Comparison of ENCODE assay signal across 9 mouse cellular contexts in genomic region chr14:87314999-87315732, GRCm38 (mm10).
DNase-seq lines count a peak whose midpoint lies in the region; ATAC-seq and TF ChIP-seq lines count a peak whose summit lies in the region.
"Had no signal": no experiment of that assay in that cellular context is flagged by ENCODE, and none has a peak within 500 bp of the region (broad histone marks: within the 10 kb centered on the region; RNA-seq: fewer than 3 reads in every experiment).

No protein-coding gene starts in this region.

- peak; percentile 57 to 58 for DNase-seq in B cell, adult 2 months
- peak; percentile 13 for DNase-seq in G1E (ENCODE audit: low spot score)
- DNase-seq in cerebellum, adult 18-20 months = peak; percentile 38 to 62
- peak; percentile 92 for DNase-seq in forebrain, postnatal 0 days
- peak; percentile 74 for DNase-seq in kidney, adult 9 months
- peak; percentile 52 for DNase-seq in limb, embryonic 10.5 days (ENCODE audit: low spot score)

- no peak overlapping the region for H3K9ac ChIP-seq in forebrain, postnatal 0 days
- H3K9ac ChIP-seq in neural tube, embryonic 12.5 days = no peak overlapping the region
- H3K9ac ChIP-seq: heart, embryonic 13.5 days had no signal

- H3K9me3 ChIP-seq in G1E (replicated peaks) = no peaks in the 10 kb centered on the region
- H3K9me3 ChIP-seq in forebrain, postnatal 0 days (ENCODE audit: low read length) = no peaks in the 10 kb centered on the region
- H3K9me3 ChIP-seq in limb, embryonic 10.5 days (replicated peaks) = no peaks in the 10 kb centered on the region
- H3K9me3 ChIP-seq in neural tube, embryonic 12.5 days = no peaks in the 10 kb centered on the region
- H3K9me3 ChIP-seq: heart, embryonic 13.5 days had no signal

- no peak overlapping the region for H3K4me3 ChIP-seq in G1E (ENCODE audit: low read depth, low read length)
- H3K4me3 ChIP-seq in forebrain, postnatal 0 days (ENCODE audit: low read depth, low read length) = no peak overlapping the region
- no peak overlapping the region for H3K4me3 ChIP-seq in limb, embryonic 10.5 days
- H3K4me3 ChIP-seq in neural tube, embryonic 12.5 days = no peak overlapping the region
- H3K4me3 ChIP-seq: heart, embryonic 13.5 days had no signal

- H3K27ac ChIP-seq in forebrain, postnatal 0 days (ENCODE audit: low read depth, low read length) = no peak overlapping the region
- H3K27ac ChIP-seq in limb, embryonic 10.5 days = no peak overlapping the region
- H3K27ac ChIP-seq in neural tube, embryonic 12.5 days = no peak overlapping the region
- H3K27ac ChIP-seq: heart, embryonic 13.5 days had no signal

- peak; percentile 56 for ATAC-seq in G1E (ENCODE audit: extremely low read depth, insufficient number of reproducible peaks, low FRiP score, poor library complexity, severe bottlenecking)
- peak; percentile 84 for ATAC-seq in forebrain, postnatal 0 days
- peak; percentile 78 for ATAC-seq in neural tube, embryonic 12.5 days (ENCODE audit: low FRiP score, low read depth)
- ATAC-seq in monocyte, adult 5-6 weeks (replicated peaks; ENCODE audit: insufficient number of reproducible peaks, low FRiP score, low TSS enrichment, poor library complexity, severe bottlenecking) = no peak

- H3K27me3 ChIP-seq in G1E (ENCODE audit: insufficient read depth, low read length) = no peaks in the 10 kb centered on the region
- no peaks in the 10 kb centered on the region for H3K27me3 ChIP-seq in forebrain, postnatal 0 days (ENCODE audit: insufficient read depth, low read length)
- H3K27me3 ChIP-seq in limb, embryonic 10.5 days (ENCODE audit: low read depth, poor library complexity, severe bottlenecking) = no peaks in the 10 kb centered on the region
- no peaks in the 10 kb centered on the region for H3K27me3 ChIP-seq in neural tube, embryonic 12.5 days (replicated peaks)
- H3K27me3 ChIP-seq: heart, embryonic 13.5 days had no signal

- peak; percentile 83 for TF ChIP-seq CTCF in G1E (IDR thresholded peaks at IDR 0.05; ENCODE audit: low read depth, low read length)
- peak; percentile 91 for TF ChIP-seq CTCF in forebrain, postnatal 0 days (IDR thresholded peaks at IDR 0.05; ENCODE audit: low read depth)

- H3K4me1 ChIP-seq in G1E (ENCODE audit: insufficient read depth, low read depth, low read length) = no peaks in the 10 kb centered on the region
- no peaks in the 10 kb centered on the region for H3K4me1 ChIP-seq in forebrain, postnatal 0 days (ENCODE audit: insufficient read depth)
- H3K4me1 ChIP-seq in limb, embryonic 10.5 days = no peaks in the 10 kb centered on the region
- no peaks in the 10 kb centered on the region for H3K4me1 ChIP-seq in neural tube, embryonic 12.5 days
- H3K4me1 ChIP-seq: heart, embryonic 13.5 days had no signal

- no peaks in the 10 kb centered on the region for H3K36me3 ChIP-seq in G1E (replicated peaks)
- no peaks in the 10 kb centered on the region for H3K36me3 ChIP-seq in forebrain, postnatal 0 days (ENCODE audit: insufficient read depth)
- H3K36me3 ChIP-seq in limb, embryonic 10.5 days = no peaks in the 10 kb centered on the region
- no peaks in the 10 kb centered on the region for H3K36me3 ChIP-seq in neural tube, embryonic 12.5 days
- H3K36me3 ChIP-seq: heart, embryonic 13.5 days had no signal

- H3K4me2 ChIP-seq in forebrain, postnatal 0 days (ENCODE audit: low read depth) = peak overlapping the region; percentile 24; the same call in 1 of the 2 replicates
- H3K4me2 ChIP-seq in neural tube, embryonic 12.5 days (replicated peaks) = no peak overlapping the region
- H3K4me2 ChIP-seq: heart, embryonic 13.5 days had no signal

- 25% methylated on average over 6 of the region's 6 CpGs for WGBS in forebrain, postnatal 0 days
- 31% methylated on average over 6 of the region's 6 CpGs for WGBS in limb, embryonic 10.5 days
- 33% methylated on average over 6 of the region's 6 CpGs for WGBS in neural tube, embryonic 12.5 days

Comparison
In these comparisons a context has a peak if more than half of its experiments do, and no peak if none do; other contexts are left out.
1. DNase-seq: peak in every context shown above with its lines; median percentile 92 in forebrain, postnatal 0 days; 74 in kidney, adult 9 months; 58 in B cell, adult 2 months; 52 in limb, embryonic 10.5 days; 50 in cerebellum, adult 18-20 months; 13 in G1E.